Mouse (Mus musculus) left cerebral cortex, adult 11 months (tissue): ENCODE measurements around the gene Lpcat1.

ENCODE experiments used
- DNase-seq: peaks from one replicate; pipeline ENCODE4 v3.0.0; 2022; ENCODE audit warnings: low spot score

Gene Lpcat1

GRCm38 (mm10) chr13:73476796-73477195 lies 9.8 kb downstream of the Lpcat1 start:
- DNase-seq: no peak

- no peak for DNase-seq
Observed at GRCm38 (mm10) chr13:73477841-73478240, 10.8 kb downstream of the Lpcat1 start.

DNA sequence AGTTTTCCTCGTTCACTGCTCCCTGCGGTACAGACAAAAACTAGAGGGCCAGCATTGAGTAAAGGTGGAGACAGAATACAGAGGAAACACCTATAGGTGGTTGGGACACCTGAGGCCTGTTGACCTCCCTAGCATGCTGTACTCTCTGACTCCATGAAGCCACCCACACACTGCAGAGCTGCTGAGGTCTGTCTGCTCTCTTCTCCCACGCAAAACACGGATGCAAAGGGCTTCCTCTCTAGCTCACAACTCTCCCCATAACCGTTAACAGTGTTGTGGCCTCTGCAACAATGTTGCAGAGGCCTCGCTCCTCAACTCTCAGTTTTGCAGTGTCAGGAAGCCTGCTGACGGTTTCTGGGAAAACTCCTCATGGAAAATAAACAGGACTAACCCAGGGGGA lies 15.5 kb downstream of the Lpcat1 start:
- no peak for DNase-seq

DNA sequence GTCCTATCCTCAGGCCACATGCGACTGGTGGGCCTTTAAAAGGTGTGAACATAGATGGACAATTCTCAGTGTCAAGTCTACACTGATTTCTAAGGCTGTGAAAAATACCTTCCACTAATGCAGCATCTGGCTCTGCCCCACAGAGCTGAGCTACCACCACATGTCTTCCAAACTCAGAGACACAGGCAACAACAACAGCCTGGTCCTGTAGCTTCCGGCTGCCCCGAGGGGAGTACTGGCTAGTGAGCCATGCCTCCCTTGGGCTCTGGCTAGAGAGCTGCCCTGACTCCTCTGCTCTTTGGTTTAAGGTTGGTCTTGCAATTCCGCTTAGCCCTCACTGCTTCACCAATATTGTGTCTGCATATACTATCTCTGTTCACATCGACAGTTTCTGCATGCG lies 16.3 kb downstream of the Lpcat1 start:
- DNase-seq: no peak

GRCm38 (mm10) chr13:73484171-73484570 lies 17.2 kb downstream of the Lpcat1 start:
- DNase-seq: no peak

GRCm38 (mm10) chr13:73488105-73488504 lies 21.1 kb downstream of the Lpcat1 start:
- no peak for DNase-seq

DNA sequence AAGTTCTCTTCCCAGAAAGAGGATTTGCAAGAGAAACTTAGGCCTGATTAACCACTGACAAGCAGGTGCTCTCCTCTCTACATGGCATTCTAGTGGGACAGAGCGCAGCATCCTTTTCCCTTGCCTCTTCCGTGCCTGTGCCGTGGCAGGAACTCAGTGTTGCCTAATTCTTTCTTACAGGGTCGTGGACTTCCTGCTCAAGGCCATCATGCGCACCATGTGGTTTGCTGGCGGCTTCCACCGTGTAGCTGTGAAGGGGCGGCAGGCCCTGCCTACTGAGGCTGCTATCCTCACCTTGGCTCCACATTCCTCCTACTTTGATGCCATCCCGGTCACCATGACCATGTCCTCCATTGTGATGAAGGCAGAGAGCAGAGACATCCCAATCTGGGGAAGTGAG lies 21.7 kb downstream of the Lpcat1 start:
- no peak for DNase-seq

DNA sequence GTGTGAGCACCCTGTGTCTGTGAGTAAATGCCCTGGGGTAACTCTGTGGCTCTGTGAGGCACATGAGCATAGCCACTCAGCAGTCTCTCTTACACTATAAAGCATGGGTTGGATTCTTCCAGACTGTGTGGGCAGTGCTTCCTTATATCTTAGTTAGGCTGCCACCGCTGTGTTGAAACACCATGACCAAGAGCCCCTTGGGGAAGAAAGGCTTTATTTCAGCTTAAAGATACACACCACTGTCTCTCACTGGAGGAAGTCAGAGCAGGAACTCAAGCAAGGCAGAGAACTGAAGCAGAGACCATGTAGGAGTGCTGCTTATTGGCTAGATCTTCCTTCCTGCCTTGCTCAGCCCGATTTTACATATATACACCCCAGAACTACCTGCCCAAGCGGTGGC lies 23.0 kb downstream of the Lpcat1 start:
- DNase-seq: no peak

GRCm38 (mm10) chr13:73490564-73491170 lies 23.7 kb downstream of the Lpcat1 start:
- no peak for DNase-seq

DNA sequence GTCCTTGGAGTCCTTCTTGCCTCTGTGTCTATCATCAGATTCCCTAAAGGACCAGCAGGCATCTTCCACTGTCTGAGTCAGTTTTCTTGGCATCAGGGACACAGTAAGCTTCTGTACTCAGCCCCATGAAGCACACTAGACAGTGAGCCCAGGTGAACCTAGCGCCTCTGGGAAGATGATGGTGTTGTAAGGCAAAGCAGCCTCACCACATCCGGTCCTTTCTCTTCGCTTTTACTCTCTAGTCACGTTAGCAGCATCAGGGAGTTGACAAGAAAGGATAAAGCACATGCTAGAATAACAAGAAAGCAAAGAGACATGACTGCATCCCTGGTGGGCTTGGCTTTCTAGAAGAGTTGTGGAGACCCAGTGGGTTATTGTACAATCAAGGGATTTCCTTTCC lies 26.2 kb downstream of the Lpcat1 start:
- DNase-seq: no peak

DNA sequence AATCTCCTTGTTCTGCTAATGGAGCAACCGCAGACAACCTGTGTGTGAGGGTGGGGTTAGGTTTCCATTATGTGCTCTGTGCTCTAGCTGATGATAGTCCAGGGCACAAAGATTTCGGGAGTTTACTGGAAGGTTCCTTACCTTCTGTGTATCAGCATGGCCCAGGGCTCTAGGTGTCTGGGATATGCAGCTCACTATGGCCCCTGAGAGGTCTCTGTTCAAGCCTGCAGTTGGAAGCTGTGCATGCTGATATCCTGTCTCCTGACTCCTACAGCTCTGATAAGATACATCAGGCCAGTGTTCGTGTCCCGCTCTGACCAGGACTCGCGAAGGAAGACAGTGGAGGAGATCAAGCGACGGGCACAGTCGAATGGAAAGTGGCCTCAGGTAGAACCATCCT lies 27.5 kb downstream of the Lpcat1 start:
- DNase-seq: no peak

GRCm38 (mm10) chr13:73496137-73496536 lies 29.1 kb downstream of the Lpcat1 start:
- no peak for DNase-seq

DNA sequence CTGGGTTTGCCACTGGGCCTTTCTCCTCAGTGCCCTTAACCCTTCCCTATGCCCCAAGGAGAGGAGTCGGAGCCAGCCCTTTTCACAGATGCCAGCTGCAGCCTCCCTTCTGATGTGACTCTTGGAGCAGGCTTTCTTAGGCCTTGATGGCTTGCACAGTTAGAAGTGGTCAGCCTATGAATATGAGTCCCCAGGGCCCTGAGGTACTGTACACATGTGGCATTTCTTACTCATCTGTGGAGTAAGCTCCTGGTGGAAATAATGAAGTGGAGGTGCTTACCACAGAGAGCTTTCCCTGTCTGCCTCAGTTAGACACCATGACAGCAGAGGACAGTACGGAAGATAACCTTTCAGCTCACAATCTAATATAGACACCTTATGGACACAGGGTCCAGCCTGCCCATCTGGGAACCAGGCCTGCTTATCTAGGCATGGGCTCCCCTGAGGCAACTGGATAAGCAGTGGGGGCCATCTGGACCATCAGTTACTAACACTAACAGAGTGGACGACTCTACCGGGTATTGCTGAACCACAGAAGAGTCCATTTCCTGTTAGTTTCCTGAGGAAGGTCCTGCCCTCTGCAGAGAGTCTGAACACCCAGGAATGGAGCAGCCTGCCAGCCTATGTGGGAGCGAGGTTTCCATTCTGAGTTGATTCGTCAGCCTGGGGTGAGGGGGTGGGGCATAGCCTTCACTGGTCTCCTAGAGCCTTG lies 33.1 kb downstream of the Lpcat1 start:
- no peak for DNase-seq

- DNase-seq: no peak
Observed at GRCm38 (mm10) chr13:73502719-73503118, 35.7 kb downstream of the Lpcat1 start.

GRCm38 (mm10) chr13:73505686-73506467 lies 38.9 kb downstream of the Lpcat1 start:
- DNase-seq: peak; percentile 77

- DNase-seq: no peak
Observed at GRCm38 (mm10) chr13:73508817-73509550, 42.0 kb downstream of the Lpcat1 start.

DNA sequence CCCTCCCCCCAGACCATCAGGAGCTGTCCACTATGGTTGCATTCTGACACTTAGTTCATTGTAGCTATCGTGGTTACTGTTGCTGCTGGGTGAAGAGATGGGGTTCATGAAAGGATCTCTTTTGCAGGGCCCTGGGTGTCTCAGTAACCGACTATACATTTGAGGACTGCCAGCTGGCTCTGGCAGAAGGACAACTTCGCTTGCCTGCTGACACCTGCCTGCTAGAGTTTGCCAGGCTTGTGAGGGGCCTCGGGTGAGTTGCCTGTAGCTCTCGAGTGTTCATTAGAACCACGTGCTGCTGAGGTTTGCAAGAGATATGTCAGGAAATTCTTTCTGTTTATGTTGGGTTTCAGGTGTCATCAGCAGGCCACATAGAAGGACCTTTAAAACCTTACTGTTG lies 42.9 kb downstream of the Lpcat1 start:
- no peak for DNase-seq

- DNase-seq: peak; percentile 53
Observed at GRCm38 (mm10) chr13:73512776-73513673, 46.0 kb downstream of the Lpcat1 start.

DNA sequence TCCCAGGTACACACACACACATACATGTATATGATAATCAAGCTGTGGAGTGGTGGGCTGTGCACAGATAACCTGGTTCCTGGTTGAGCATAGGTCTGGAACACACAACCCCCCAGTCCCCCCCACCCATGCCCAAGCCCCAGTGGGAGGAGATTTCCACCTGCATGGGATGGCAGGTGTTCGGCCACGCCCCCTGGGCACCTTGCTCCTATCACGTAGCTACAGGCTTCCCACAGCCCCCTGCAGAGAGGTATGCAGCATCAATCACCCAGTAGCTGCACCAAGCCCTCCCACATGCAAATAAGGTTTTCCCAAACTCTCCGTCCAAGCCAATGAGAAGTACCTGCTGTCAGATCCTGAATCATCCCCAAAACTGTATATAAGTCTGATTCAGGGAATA lies 49.9 kb downstream of the Lpcat1 start:
- DNase-seq: no peak

DNA sequence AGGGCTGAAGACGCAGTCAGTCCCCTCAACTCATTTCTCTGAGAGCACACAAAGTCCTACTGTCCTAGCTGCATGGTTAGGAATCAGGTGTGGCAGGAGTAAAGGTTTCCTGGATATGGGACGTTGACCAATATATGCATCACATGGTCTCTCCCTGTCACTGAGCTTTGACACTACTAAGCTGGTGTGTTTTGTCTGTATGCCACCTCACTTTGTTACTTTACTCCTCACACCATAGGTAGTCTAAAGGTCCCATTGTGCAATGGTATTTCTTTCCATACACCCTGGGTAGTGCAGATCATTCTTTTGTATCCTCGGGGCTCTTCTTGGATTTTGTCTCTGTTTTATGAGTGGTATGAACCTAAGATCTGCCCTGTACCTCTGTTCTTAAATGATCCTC lies 66.7 kb downstream of the Lpcat1 start:
- no peak for DNase-seq

GRCm38 (mm10) chr13:73535287-73535686 lies 68.3 kb downstream of the Lpcat1 start:
- DNase-seq: no peak
